Mouse (Mus musculus) midbrain, embryonic 10.5 days (tissue): ENCODE measurements around the gene Tom1l1. TPM values are rescaled to one million over a fixed set of nuclear protein-coding genes. Genes with fewer than 3 reads are reported as not detected.

Experiments
- DNase-seq: peaks from one replicate; pipeline ENCODE4 v3.0.0-alpha.2; 2017; ENCODE audit warnings: low spot score
- H3K27ac ChIP-seq: fragments of 300-500 bp; sonication (generic); replicated peaks from 2 replicates; pipeline ENCODE4 v1.5.1; 2016; ENCODE audit warnings: mild to moderate bottlenecking
- H3K27me3 ChIP-seq: fragments of 300-500 bp; sonication (generic); 2 replicates; pipeline ENCODE4 v1.6.1; 2016; ENCODE audit warnings: low read depth, mild to moderate bottlenecking; ENCODE audit not compliant: poor library complexity, severe bottlenecking
- H3K36me3 ChIP-seq: fragments of 300-500 bp; sonication (generic); 2 replicates; pipeline ENCODE4 v1.6.1; 2016; ENCODE audit warnings: mild to moderate bottlenecking, moderate library complexity
- H3K4me1 ChIP-seq: fragments of 300-500 bp; sonication (generic); 2 replicates; pipeline ENCODE4 v1.6.1; 2016
- H3K4me3 ChIP-seq: fragments of 300-500 bp; sonication (generic); 2 replicates; pipeline ENCODE4 v1.5.1; 2016; ENCODE audit warnings: mild to moderate bottlenecking, moderate library complexity
- H3K9me3 ChIP-seq: fragments of 300-500 bp; sonication (generic); replicated peaks from 2 replicates; pipeline ENCODE4 v1.6.1; 2016; ENCODE audit warnings: mild to moderate bottlenecking
- WGBS: fragments of 180-500 bp; shearing (Covaris S2); methylation state at CpG from one replicate; pipeline ENCODE4 v1.1.7; 2016; 5-methylcytosine and 5-hydroxymethylcytosine counted together
- polyA plus RNA-seq: library from polyadenylated mRNA; unstranded; fragments of >200 nt; fragmentation: Nextera tagmentation; extraction: Ambion mirVana; gene quantifications from 2 replicates; pipeline ENCODE4 v1.2.1, GENCODE M21; 2016

Tom1l1 gene
- polyA plus RNA-seq, 1 experiment from 2014 or later: 20.8 TPM

DNA sequence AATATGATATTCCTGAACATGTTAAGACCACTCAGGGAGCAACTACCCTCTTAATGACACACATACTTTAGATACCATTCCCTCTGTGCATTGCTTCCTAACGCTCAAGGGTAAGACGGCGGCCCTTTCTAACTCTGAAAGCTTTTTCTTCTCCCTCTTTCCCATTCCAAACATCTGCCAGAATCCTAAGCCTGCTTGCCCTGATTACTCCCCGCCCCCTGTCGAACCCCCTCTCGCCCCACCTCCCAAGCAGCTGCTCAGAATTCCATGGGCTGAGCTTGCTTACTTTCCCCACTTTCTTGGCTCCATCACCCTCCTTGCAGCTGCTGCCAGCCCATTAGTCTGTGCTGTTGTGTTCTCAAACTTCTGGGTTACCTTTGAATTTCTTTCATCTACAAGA lies 23.0 kb downstream of the Tom1l1 start:
- no peaks in the 10 kb centered on the region for H3K9me3 ChIP-seq
- H3K27me3 ChIP-seq: no peaks in the 10 kb centered on the region
- peak; percentile 41 for DNase-seq
- H3K4me1 ChIP-seq: peaks cover 41% of the 10 kb centered on the region
- H3K36me3 ChIP-seq: peaks cover 23% of the 10 kb centered on the region
- 8% methylated on average over 6 of the region's 6 CpGs for whole genome bisulfite sequencing
- no peak overlapping the region for H3K4me3 ChIP-seq
- peak overlapping the region; percentile 77 for H3K27ac ChIP-seq

DNA sequence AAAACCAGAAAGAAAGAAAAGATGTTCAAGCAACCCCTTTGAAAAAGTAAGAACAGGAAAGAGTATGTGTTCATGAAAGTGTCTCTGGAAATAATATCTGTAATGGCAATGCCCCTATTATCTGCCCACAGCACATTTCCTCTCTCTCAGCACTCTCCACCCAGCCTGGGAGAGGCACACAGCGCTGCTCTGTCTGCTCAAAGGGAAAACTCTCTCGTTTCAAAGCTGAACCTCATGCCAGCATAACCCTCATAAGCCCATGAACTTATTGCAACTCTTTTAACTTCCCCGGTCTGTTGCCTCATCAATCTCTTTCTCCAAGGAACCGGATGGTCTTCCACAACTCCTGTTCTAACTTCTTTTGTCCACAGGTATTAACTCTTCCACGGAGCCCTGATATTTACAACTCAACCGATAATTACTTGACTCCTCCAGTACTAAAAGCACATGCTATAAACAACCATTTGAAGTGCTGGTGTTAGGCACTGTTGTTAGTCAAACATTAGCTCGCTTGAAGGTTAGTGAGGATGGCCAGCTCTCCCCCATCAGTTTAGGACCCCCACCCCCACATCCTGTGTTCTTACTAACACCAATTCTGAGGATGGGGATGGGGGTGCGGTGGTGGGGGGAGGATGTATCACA lies 23.7 kb downstream of the Tom1l1 start:
- no peaks in the 10 kb centered on the region for H3K27me3 ChIP-seq
- H3K4me1 ChIP-seq: peaks cover 41% of the 10 kb centered on the region
- WGBS: 41% methylated on average over 8 of the region's 8 CpGs
- H3K9me3 ChIP-seq: no peaks in the 10 kb centered on the region
- H3K4me3 ChIP-seq: no peak overlapping the region
- peaks cover 16% of the 10 kb centered on the region for H3K36me3 ChIP-seq
- DNase-seq: peak; percentile 19
- H3K27ac ChIP-seq: peak overlapping the region; percentile 77

DNA sequence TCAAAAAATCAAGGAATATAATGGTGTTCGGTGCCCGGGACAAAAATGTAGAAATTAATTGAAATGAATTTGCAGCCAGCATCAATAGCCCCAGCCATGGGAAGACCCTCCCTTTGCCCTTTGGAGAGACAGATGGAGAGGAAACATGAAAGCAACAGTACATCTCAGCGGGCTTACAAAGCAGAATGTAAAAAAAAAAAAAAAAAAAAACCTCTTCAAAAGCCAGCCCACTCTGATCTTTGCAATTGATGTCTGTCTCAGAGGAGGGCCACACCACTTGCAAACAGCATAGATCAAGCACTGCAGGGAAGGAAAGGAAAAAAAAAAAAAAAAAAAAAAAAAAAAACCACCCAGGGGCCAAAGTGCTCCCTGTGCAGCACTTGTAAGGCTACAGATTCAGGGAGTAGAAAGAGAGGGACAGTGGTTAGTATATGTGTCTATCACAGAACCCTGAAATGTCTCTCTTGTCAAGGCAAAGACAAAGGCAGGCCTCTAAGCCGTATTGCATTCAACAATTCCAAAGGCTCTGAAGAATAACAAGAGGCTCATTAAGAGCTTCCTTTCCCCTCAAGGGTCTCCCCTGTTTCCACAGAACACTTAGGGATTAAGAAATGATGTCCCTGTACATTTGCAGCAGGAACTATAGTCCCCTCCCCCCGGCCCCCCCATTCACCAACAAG lies 24.4 kb downstream of the Tom1l1 start:
- 30% methylated on average over 5 of the region's 5 CpGs for WGBS
- Histone ChIP-seq H3K9me3 (no peaks in the 10 kb centered on the region), H3K4me3 (no peak overlapping the region), H3K27ac (peak overlapping the region; percentile 77), H3K4me1 (peaks cover 41% of the 10 kb centered on the region), H3K27me3 (no peaks in the 10 kb centered on the region), H3K36me3 (peaks cover 18% of the 10 kb centered on the region)
- peak; percentile 14 for DNase-seq

DNA sequence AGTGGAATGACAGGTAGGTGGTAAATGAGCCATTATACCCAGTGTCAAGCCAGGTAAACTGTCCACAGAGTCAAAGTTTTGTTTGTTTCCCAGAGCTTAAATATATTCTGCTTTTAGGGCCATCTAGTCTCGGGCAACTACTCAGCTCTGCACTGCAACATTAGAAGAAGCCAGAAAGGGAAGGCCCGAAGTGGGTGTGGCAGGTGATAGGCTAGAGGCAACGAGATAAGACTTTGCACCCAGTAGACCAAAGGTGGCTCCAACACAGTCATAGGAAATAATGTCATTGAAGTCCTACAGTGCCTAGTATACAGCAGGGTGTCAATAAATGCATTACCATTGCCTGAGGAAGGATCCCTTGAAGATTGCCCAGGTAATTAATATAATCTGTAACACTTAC lies 25.1 kb downstream of the Tom1l1 start:
- Histone ChIP-seq H3K27ac (peak overlapping the region; percentile 65), H3K27me3 (no peaks in the 10 kb centered on the region), H3K4me3 (no peak overlapping the region), H3K4me1 (peaks cover 41% of the 10 kb centered on the region), H3K36me3 (peaks cover 16% of the 10 kb centered on the region), H3K9me3 (no peaks in the 10 kb centered on the region)
- WGBS: 82% methylated on average over 3 of the region's 3 CpGs
- no peak for DNase-seq

DNA sequence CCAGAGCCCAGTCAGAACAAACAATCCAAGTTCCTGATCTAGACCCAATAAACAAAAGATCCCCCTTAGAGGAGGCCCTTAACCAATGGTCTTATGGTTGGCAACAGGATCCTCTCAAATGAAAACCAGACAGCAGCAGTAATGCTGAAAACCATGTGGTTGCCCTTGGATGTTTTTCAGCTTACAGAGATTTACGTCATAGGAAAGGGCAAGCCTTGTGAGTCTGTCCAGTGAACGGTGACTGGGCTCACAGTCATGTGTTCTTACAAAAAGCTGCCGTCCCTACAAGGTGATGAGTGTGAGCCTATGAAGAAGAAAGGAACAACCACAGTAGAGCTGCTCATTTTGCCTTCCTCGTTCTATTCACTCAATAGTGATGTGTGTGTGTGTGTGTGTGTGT lies 27.5 kb downstream of the Tom1l1 start:
- 93% methylated on average over 4 of the region's 4 CpGs for WGBS
- no peaks in the 10 kb centered on the region for H3K27me3 ChIP-seq
- peaks cover 39% of the 10 kb centered on the region for H3K36me3 ChIP-seq
- no peak for DNase-seq
- no peak overlapping the region for H3K27ac ChIP-seq
- H3K9me3 ChIP-seq: no peaks in the 10 kb centered on the region
- H3K4me3 ChIP-seq: no peak overlapping the region
- peaks cover 29% of the 10 kb centered on the region for H3K4me1 ChIP-seq

DNA sequence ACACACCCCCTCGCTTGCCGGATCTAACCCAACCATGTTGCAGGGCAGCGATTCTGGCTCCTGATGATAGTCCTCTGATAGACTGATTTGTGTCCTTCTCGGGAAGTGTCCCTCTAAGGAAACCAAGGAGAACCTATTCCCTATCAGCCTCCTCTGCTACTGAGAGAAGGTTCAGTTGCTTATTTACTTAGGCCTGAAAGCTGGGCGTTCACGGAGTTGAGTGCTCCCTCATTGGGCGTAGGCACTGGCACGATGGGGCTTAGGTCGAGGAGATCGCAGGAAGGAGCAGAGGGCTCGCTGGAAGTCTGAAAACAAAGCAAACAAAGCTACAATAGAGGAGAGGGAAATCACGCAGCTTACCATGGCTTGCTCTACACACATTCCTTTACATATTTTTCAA lies 30.6 kb downstream of the Tom1l1 start:
- 83% methylated on average over 12 of the region's 12 CpGs for WGBS
- Histone ChIP-seq H3K27ac (no peak overlapping the region), H3K4me3 (no peak overlapping the region), H3K4me1 (no peaks in the 10 kb centered on the region), H3K36me3 (peaks cover 53% of the 10 kb centered on the region), H3K9me3 (no peaks in the 10 kb centered on the region), H3K27me3 (no peaks in the 10 kb centered on the region)
- DNase-seq: no peak

DNA sequence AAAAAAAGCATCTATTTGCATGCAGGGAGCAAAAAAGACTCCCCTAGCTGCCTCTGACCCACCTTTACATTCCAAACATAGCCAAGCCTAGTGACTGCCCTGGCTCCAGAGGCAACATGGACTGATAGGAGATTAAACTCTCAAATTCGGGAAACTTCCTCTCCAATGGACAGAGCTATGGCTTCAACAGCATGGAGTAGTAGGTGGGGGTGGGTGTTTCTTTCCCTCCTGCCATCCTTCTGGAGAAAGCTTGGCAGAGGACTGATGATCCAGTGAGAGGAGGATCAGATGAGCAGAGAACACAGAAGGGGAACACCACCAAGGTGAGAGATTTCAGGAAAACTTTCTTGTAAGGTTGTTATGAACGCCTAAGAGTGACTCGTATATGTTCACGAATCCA lies 35.6 kb downstream of the Tom1l1 start:
- no peaks in the 10 kb centered on the region for H3K4me1 ChIP-seq
- H3K27ac ChIP-seq: no peak overlapping the region
- H3K9me3 ChIP-seq: no peaks in the 10 kb centered on the region
- DNase-seq: no peak
- no peaks in the 10 kb centered on the region for H3K27me3 ChIP-seq
- H3K36me3 ChIP-seq: peaks cover 80% of the 10 kb centered on the region
- WGBS: 87% methylated on average over 4 of the region's 4 CpGs
- no peak overlapping the region for H3K4me3 ChIP-seq

DNA sequence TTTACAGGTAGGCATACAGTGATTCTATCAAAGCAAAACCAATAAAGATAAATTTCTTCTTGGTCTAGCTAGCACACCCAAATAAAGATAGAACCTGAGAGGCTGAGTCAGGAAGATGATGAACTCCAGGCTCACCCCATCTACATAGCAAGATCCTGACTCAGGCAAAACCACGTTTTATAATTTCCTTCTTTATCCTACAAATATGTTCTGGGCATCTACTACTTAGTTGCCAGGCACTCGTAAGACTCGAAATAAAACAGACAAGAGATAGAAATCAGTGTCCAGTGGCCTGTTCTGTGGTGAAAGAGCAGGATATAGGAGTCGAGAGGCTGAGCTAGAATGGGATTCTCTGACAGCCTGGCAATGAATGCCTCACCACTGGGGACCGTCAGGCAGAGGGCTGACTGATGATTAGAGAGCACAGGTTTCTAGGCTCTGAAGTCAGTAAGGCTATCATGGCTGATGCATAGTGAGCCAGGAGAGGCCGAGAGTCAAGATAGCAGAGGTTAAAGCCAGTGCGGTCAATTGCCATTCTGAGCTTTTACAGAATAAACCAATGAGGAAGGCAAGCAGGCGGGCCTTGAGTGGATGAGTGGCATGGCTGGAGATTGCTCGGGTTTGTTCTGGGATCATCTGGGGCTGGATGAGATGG lies 37.8 kb downstream of the Tom1l1 start:
- no peak overlapping the region for H3K4me3 ChIP-seq
- 82% methylated on average over 9 of the region's 9 CpGs for WGBS
- peaks cover 80% of the 10 kb centered on the region for H3K36me3 ChIP-seq
- H3K27me3 ChIP-seq: no peaks in the 10 kb centered on the region
- DNase-seq: no peak
- no peaks in the 10 kb centered on the region for H3K4me1 ChIP-seq
- H3K9me3 ChIP-seq: no peaks in the 10 kb centered on the region
- H3K27ac ChIP-seq: no peak overlapping the region

DNA sequence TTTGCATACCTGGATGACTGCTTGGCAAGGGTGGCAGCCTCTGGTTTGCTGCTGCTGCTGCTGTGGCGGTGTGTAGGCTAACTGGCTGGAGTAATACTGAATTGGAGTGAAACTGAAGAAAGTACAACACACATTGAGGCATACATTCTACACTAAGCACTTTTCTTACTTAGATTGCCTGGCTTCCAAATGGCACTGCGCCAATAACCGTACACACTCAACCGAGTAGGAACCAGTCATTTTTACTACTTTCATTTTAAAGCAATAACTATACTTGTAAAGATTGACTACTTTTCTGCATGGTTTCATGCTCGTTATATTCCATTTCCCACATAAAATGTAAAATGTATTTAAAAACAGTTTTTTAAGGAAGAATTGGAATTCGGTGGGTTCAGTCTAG lies 38.4 kb downstream of the Tom1l1 start:
- no peak overlapping the region for H3K4me3 ChIP-seq
- peaks cover 81% of the 10 kb centered on the region for H3K36me3 ChIP-seq
- no peaks in the 10 kb centered on the region for H3K27me3 ChIP-seq
- no peaks in the 10 kb centered on the region for H3K4me1 ChIP-seq
- H3K9me3 ChIP-seq: no peaks in the 10 kb centered on the region
- WGBS: 97% methylated on average over 6 of the region's 6 CpGs
- DNase-seq: no peak
- no peak overlapping the region for H3K27ac ChIP-seq

DNA sequence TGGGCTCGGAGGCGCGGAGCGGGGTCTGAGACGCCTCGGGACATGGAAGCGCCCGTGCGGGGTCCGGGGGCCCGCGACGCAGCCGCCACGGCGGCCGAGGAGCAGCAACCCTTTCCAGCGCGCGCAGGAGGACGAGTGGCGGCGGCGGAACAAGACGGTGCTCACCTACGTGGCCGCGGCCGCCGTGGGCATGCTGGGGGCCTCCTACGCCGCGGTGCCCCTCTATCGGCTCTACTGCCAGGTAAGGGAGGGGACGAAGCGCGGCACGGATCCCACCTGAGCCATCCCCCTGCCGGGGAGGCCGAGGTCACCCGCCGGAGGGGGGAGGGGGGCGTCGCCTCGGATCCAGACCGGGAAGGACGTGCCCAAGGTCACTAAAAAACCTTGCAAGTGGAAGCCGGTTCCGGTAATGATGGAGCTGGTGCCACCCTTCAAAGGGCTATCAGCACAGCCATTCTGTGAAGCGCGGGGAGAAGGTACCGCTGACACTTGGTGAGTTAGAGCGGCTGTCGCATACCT lies 49.8 kb downstream of the Tom1l1 start:
- peaks cover 32% of the 10 kb centered on the region for H3K36me3 ChIP-seq
- no peaks in the 10 kb centered on the region for H3K9me3 ChIP-seq
- H3K4me3 ChIP-seq: peak overlapping the region; percentile 95
- no peaks in the 10 kb centered on the region for H3K27me3 ChIP-seq
- H3K27ac ChIP-seq: peak overlapping the region; percentile 96
- H3K4me1 ChIP-seq: peaks cover 27% of the 10 kb centered on the region
- no peak for DNase-seq
- under 1% methylated on average over 54 of the region's 54 CpGs for WGBS

DNA sequence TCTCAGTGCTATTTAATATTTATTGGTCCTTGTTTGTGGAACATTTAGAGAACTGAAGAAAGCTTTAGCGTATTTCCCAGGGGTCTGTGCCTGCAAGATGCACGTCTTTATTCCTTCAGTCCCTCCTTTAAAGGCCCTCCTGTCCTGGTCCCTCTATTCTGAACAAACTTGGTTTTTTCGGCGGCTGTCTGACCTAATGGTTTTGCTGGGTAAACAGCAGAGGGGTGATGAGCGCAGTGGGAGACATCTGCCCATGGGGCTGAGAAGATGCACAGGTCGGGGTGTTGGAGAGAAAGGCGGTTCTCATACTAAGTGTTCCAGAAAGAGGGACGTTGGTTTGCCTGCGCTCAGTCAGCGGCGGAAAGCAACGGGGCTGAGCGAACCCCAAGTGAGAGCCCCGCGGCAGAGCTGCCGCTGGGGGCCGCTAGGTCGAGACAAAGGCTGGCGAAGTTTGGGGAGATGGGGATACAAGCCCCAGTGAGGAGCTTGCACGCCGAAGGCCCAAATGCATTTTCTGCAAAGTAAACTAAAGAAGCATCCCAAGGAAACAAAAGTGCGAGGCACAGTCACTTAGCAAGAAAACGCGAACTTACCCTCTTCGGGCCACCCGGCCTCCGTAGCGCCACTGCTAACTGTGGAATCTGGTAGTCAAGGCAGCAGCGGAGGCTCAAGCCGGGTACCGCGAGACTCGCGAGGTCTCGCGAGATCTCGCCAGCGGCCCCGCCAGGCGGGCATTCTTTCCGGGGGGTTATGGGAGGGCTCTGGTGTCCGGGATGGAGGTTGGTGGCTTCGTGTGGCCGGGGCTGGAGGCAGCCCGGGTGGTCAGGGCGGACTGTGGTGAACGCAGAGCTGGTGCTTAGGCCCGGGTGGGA lies 50.5 kb downstream of the Tom1l1 start, which contains the start of the genes Stxbp4 and Cox11:
Gene Stxbp4 (minus strand): TSS at position 645 of the 872 bp plus-strand sequence.
Gene Cox11 (plus strand): TSS at position 734 of the 872 bp plus-strand sequence.
- Histone ChIP-seq H3K27ac (peak within 1 kb of the TSS; percentile 96), H3K27me3 (no peaks in the 10 kb centered on the region), H3K4me1 (peaks cover 27% of the 10 kb centered on the region), H3K9me3 (no peaks in the 10 kb centered on the region), H3K4me3 (peak within 1 kb of the TSS; percentile 95), H3K36me3 (peaks cover 27% of the 10 kb centered on the region)
- DNase-seq: peak; percentile 96
- WGBS: under 1% methylated on average over 48 of the region's 48 CpGs

DNA sequence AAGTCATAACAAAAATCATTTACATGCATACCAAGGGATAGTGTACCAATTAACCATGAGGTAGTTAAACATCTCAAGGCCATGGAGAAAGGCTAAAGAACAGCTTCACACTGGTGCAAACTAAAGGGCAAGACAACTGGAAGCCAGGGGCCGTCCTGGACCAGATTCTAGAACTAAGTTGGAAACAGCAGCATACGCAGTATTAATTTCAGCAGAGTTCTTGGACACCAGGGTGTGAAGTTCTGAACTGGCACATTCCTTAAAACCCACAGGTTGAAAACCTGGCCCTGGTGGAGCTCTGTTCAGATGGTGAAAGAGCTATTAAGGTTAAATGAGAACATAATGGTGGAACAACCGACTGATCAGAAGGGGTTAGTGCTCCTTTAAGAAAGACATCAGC lies 53.5 kb downstream of the Tom1l1 start:
- 89% methylated on average over 3 of the region's 3 CpGs for WGBS
- H3K4me1 ChIP-seq: peaks cover 21% of the 10 kb centered on the region
- no peaks in the 10 kb centered on the region for H3K27me3 ChIP-seq
- no peak overlapping the region for H3K27ac ChIP-seq
- no peak for DNase-seq
- H3K9me3 ChIP-seq: no peaks in the 10 kb centered on the region
- peaks cover 18% of the 10 kb centered on the region for H3K36me3 ChIP-seq
- H3K4me3 ChIP-seq: no peak overlapping the region
